Mouse (Mus musculus) kidney, postnatal 10 days (tissue): Measurements from ENCODE around the gene Maip1.

ENCODE experiments used
- DNase-seq: peaks from one replicate; pipeline ENCODE4 v3.0.0; 2021; ENCODE audit warnings: mixed read lengths

The Maip1 gene

GRCm38 (mm10) chr1:57406187-57407151 is at the start of gene Maip1, which contains the start of gene Tyw5:
TSS of gene Maip1 (plus strand) at chr1:57406328.
TSS of gene Tyw5 (minus strand) at chr1:57407101.
- peak; percentile 89 for DNase-seq

DNA sequence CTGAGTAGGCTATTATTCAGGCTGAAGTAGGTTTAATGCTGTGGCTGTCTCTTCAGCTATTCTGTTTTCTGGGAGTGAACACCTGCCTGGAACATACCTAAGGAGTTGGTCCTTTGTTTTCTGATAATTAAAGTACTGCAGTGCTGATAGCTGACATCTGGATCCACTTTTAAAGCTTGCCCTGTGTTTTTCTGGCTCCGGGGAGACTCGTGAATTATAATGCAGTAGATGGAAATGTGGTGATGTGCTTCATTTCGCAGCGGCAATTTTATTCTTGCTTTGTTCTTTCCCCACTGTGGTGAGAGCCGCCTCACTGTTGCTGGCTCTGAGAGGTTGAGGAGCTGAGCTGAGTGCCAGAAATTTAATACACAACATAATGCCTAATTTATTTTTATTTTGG is 47.6 kb upstream of the Maip1 start:
- DNase-seq: no peak

DNA sequence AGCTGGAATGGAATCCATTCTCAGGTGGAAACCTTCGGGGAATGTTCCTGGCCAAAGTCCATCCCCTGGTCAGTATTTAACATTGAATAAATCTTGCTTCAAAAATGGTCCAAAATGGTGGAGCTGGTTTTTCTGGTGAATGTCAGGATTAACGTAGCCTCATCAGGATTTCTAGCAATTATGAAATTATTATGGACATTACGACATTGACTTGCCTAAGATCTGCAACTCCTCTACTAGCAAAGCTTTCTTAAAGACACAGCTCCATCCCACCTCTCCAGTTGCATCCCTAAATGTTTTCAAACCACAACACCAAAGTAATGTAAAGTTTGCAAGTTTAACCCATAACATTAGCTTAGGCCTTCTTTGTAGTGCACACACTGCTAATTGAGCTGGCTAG is 38.7 kb upstream of the Maip1 start:
- DNase-seq: no peak

DNA sequence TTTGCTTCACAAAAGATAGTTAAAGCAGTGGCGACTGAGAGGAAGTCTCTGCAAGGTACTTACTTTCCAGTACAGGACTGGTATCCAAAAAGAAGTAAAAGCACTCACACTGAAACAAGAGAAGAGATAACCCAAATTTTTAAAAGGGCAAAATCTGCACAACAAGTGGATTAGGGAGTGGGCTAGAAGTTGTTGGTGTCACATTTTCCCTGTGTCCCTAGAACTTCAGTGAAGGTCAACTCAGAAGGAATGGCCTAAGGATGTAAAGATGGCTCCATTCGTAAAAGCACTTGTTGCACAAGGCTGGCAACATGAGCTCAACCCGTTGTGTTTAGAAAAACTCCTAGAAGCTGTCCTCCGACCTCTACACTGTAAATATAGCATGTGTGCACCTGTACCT is 37.0 kb upstream of the Maip1 start:
- no peak for DNase-seq

DNA sequence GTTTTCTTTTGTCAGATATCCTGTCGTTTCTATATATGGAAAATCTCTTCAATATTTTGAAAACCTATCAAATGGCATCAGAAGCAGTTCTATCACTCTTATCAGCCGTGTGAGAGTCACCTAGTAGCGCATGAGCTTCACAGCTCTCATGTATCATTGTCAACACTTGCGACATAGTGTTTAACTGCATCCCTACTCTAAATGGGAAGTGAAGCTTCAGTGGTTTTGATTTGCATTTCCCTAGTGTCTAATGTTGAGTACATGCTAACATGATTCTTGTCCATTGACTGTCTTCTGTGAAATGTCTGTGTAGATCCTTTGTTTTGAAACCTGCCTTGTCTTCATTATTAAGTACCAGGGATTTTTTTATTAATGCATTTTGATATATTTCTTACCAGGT is 35.7 kb upstream of the Maip1 start:
- no peak for DNase-seq

DNA sequence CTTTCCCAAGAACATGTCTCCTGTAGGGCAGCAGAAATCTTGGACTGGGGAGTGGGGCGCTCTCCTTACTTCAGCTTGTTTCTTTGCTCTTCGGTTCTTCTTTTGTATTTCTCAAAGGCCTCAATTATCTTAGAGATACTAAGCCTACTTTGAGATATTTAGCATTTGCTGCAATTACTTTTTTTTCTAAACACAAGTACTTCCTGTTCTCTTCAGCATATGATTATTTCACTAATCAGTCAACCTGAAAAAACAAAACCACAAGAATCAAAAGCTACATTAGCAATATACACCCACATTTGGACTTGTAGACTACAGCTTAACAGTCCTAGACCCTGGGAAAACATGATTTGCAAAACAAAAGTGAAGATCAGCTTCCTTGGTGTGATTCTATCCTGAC is 30.9 kb upstream of the Maip1 start:
- DNase-seq: no peak

GRCm38 (mm10) chr1:57376806-57377205 is 29.3 kb upstream of the Maip1 start:
- no peak for DNase-seq

GRCm38 (mm10) chr1:57377376-57378341 is 28.5 kb upstream of the Maip1 start, which contains the start of gene 1700066M21Rik:
TSS of gene 1700066M21Rik (plus strand) at chr1:57377620.
- peak; percentile 98 for DNase-seq

DNA sequence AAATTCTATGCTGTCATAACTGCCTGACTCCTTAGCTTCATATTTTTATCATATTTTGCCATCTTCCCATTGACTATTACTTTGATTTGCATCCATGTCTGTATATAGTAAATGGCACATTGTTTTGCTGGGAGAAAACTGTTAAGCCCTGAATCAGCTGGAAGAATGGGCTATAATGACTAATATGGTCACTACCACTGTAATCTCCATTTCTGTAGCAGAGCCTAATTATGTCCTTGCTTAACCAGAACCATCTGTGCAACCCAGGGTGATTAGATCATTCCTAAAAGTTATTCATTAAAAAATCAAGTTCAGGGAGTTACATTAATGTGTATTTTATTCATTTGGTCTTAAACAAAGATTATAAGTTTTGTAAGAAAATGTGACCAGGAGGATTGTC is 19.6 kb upstream of the Maip1 start:
- DNase-seq: no peak

DNA sequence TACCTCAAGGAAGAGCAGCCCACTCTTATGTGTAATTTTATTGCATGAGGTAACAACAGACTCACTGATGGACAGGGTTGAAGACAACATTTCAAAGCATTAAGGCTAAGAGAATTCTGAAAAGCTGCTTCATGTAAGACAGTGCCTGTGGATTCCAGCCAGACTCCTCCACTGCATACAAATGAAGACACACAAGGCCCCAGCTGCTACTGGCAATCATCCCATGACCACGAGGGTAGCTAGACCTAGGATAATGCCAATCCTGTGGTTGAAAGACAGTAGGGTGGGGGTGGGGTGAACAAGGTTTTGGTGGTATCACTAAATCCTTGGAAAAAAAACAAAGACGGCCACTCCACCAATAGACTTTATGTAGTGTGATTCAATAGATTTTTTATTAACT is 18.3 kb upstream of the Maip1 start:
- DNase-seq: no peak

DNA sequence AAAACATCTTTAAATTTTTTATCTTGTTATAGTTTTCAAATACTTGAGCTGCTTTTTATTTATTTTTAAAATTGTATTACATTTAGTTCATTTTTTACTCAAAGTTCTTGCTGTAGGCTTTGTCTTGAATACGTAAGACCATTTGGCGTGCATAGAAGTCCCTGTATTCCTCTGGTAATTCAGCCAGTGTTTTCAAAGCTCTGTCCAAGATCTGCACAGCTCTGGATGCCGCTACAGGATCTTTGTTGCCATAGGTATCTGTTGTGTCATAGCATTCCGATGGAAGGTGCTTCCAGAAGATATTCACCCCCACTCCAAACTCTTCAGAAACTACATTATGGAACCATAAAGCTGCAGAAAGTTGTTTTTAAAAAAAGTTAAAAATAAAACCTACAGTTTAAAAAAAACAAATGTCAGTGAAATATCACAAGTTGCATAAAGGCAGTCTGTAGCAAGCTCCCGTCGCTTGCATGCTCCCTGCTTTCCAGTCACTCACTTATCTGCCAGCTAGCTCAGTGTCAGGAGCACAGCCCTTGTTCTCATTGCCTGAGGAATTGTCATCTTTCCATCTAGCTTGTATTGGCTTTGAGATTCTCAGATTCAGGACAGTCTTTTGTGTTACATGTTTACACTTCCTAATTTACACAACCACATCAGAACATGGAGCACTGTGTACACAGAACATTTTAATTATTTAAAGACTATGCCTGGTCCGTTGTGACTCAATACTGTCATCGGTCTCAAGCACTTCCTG is 17.5 kb upstream of the Maip1 start:
- DNase-seq: no peak

DNA sequence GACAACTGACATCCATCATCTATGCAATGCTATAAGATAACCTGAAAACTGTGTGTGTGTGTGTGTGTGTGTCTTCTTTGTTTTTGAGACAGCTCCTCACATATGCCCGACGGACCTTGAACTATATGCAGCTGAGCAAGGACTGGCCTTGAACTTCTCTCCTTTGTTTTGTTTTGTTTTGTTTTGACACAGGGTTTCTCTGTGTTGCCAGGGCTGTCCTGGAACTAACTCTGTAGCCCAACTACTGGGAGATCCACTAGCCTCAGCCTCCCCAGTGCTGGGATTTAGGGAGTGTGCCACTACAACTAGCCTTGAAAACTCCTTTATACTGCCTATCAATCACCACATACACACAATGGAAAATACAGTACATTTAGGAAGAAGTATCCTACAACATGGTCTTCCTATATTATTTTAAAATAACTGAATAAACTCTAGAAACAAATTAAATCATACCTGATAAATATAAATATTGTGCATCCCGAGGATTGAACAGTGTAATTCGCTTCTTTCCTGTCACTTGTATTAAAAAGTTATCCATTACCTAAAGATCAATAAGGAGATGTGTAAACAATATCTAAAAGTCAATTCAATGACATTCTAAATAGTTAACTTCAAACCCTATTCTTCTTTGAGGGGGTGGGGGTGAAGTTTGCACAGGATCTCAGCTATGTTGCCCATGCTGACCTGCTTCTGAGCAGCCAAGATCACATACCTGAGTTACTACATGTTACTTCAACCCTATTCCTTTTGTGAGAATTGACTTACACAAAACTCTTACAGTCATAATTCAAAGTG is 14.9 kb upstream of the Maip1 start:
- DNase-seq: no peak

DNA sequence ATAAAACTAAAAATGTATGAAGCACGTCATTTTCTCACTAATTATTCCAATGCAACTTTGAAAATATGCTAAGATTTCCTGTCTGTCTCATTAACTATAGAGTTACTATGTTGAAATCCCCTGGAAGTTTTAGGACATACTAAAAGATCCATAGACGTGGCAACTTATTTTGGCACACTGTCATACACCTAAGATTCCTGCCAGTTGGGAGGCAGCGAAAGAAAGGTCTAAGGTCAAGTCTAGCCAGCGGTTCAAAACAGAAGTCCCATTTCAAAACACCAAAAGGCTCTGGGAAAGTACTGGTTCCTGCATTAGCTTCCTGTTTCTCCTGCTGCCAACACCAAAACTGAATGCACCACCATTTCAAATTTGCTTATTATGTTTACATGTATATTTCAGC is 13.7 kb upstream of the Maip1 start:
- DNase-seq: no peak

DNA sequence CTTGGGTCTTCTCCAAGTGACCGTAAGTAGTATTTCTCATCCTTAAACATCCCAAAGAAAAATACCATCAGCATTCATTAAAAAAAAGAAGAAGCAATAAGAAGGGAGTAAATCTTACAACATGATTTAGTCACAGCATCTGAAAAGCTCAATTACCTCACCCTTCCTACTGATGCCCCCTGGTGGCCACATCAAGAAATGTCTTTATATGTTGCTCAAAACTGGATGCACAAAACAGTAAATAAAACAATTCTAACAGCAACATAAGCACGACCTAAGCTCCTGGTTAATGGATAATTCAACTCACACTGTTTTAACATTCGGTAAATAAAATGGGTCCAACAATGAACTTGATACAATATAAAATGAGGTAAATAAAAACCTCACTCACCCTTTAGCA is 12.1 kb upstream of the Maip1 start:
- peak; percentile 64 for DNase-seq

DNA sequence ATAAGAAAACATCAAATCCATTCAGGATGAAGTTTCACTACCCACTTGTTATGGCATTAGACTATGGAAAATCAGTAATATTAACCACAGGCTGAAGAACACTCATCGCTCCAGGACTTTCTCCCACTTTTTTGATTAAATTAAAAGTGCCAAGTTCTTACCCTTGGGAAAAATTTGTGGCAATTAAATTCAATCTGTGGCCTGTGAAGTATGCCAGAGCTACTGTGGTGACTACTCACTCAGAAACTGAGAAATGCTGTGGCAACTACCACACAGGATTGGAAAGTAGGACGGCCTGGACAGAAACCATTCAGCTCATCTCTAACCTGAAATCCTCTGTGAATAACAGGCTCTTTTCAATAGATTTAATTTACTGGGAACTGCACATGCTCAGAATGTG is 5.8 kb upstream of the Maip1 start:
- DNase-seq: no peak

DNA sequence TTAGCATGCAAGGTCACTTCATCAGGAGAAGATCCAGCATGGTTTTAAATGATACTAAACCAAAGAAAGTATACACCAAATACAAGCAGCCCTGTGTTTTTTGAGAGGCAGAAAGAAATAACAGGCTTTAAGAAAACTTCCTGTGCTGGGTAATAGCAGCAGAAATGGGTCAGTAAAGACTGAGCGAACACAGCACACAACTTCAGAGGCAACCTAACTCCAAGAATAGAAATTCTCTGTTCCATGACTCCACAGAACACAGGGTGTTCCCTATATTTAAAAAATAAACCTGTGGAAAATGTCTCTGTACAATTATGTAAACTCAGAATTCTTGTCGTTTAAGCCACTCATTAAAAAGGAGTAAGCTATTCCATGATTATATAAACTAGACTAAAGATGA is 5.3 kb upstream of the Maip1 start:
- no peak for DNase-seq

- no peak for DNase-seq
Observed at GRCm38 (mm10) chr1:57402116-57402515, 4.0 kb upstream of the Maip1 start.

GRCm38 (mm10) chr1:57408994-57409393 is 2.9 kb downstream of the Maip1 start:
- no peak for DNase-seq

DNA sequence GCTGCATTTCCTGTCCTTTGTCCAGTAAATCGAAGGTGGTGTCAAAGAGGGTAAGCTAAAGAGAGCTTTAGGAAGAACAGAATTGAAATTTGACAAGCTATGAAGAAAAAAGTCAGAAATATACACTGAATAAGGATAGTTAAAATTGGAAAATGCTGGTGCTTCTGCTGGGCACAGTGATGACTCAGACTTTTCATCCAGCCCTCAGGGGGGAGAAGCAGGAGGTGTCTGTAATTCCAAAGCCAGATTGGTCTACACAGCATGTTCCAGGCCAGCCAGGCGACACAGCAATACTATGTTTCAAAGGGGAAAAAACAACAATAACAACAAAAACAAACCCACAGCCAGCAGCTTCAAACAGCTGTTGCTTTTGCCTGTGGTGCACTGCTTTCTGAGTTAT is 7.3 kb downstream of the Maip1 start:
- DNase-seq: no peak

DNA sequence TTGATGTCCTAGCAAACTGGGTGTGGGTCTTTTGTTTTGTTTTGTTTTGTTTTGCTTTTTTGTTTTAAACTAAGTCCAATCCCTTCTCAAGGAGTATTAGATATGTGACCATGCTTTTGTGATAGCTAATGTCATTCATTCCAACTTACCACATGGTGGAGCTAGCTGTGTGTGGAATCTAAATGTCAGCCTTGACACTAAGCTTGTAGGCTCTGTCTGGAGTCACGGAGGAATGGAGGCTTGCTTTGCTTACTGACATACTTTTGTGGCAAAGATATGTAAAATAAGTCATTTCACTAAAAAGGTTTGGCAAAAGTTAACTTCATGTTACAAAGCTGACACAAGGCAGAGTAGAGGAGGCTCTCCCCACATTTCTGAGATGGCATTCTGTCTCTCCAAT is 17.6 kb downstream of the Maip1 start:
- DNase-seq: peak; percentile 41

GRCm38 (mm10) chr1:57428368-57429308 is 22.5 kb downstream of the Maip1 start:
- DNase-seq: peak; percentile 95
